Mouse (Mus musculus): ENCODE results near the gene Qpct. TPM values are rescaled to one million over a fixed set of nuclear protein-coding genes. Genes with fewer than 3 reads are reported as not detected.

The Qpct gene
- 26.1 and 27.1 TPM in 2 replicates for polyA plus RNA-seq (2015; fragmentation: Nextera tagmentation; extraction: Ambion mirVana)

GRCm38 (mm10) chr17:79051606-79052005 lies at the start of gene Qpct:
Gene Qpct (plus strand): TSS chr17:79051906.
- H3K4me3 ChIP-seq (ENCODE audit: low read depth, low read length) = peak within 1 kb of the TSS; percentile 51
- ATAC-seq (no peak), DNase-seq (ENCODE audit: low spot score) (no peak)
- no peak within 1 kb of the TSS for H3K9ac ChIP-seq (replicated peaks; ENCODE audit: low read depth)
- no peaks in the 10 kb centered on the region for H3K9me3 ChIP-seq (ENCODE audit: low read length)
- no peaks in the 10 kb centered on the region; the same call in 1 of the 2 replicates for H3K4me1 ChIP-seq (ENCODE audit: insufficient read depth, low read depth, low read length)
- no peak within 1 kb of the TSS for H3K27ac ChIP-seq (ENCODE audit: low read length)
- H3K4me2 ChIP-seq (replicated peaks; ENCODE audit: low read depth, low read length) = peak within 1 kb of the TSS; percentile 96
- TF ChIP-seq EP300 (IDR thresholded peaks at IDR 0.05) = no peak
- no peak for TF ChIP-seq CTCF (IDR thresholded peaks at IDR 0.05)
- no peaks in the 10 kb centered on the region for H3K36me3 ChIP-seq (ENCODE audit: insufficient read depth, low read length)
- WGBS = 65% methylated on average over 4 of the region's 4 CpGs
- no peaks in the 10 kb centered on the region for H3K27me3 ChIP-seq (replicated peaks; ENCODE audit: insufficient read depth, low read length)

GRCm38 (mm10) chr17:79013625-79014024 lies 38.1 kb upstream of the Qpct start:
- Histone ChIP-seq H3K27me3 (replicated peaks; ENCODE audit: insufficient read depth, low read length) (no peaks in the 10 kb centered on the region), H3K27ac (ENCODE audit: low read length) (no peak overlapping the region), H3K4me3 (ENCODE audit: low read depth, low read length) (no peak overlapping the region), H3K4me2 (replicated peaks; ENCODE audit: low read depth, low read length) (no peak overlapping the region), H3K9me3 (ENCODE audit: low read length) (no peaks in the 10 kb centered on the region), H3K9ac (replicated peaks; ENCODE audit: low read depth) (no peak overlapping the region), H3K4me1 (ENCODE audit: insufficient read depth, low read depth, low read length) (peaks cover 7% of the 10 kb centered on the region; the same call in 1 of the 2 replicates), H3K36me3 (ENCODE audit: insufficient read depth, low read length) (no peaks in the 10 kb centered on the region; the same call in 1 of the 2 replicates)
- 63% methylated on average over 2 of the region's 2 CpGs for WGBS
- no peak for DNase-seq (ENCODE audit: low spot score)
- TF ChIP-seq EP300 (IDR thresholded peaks at IDR 0.05) = no peak
- ATAC-seq = no peak

GRCm38 (mm10) chr17:79014911-79015685 lies 36.6 kb upstream of the Qpct start:
- Histone ChIP-seq H3K9ac (replicated peaks; ENCODE audit: low read depth) (no peak overlapping the region), H3K9me3 (ENCODE audit: low read length) (no peaks in the 10 kb centered on the region), H3K27ac (ENCODE audit: low read length) (no peak overlapping the region), H3K27me3 (replicated peaks; ENCODE audit: insufficient read depth, low read length) (no peaks in the 10 kb centered on the region), H3K4me3 (ENCODE audit: low read depth, low read length) (no peak overlapping the region), H3K4me1 (ENCODE audit: insufficient read depth, low read depth, low read length) (peaks cover 11% of the 10 kb centered on the region; the same call in 1 of the 2 replicates), H3K36me3 (ENCODE audit: insufficient read depth, low read length) (no peaks in the 10 kb centered on the region; the same call in 1 of the 2 replicates), H3K4me2 (replicated peaks; ENCODE audit: low read depth, low read length) (no peak overlapping the region)
- WGBS = 62% methylated on average over 2 of the region's 2 CpGs
- ATAC-seq (no peak), DNase-seq (ENCODE audit: low spot score) (no peak)
- TF ChIP-seq CTCF (IDR thresholded peaks at IDR 0.05) (no peak), EP300 (IDR thresholded peaks at IDR 0.05) (no peak)

- Histone ChIP-seq H3K4me1 (ENCODE audit: insufficient read depth, low read depth, low read length) (peaks cover 11% of the 10 kb centered on the region; the same call in 1 of the 2 replicates), H3K36me3 (ENCODE audit: insufficient read depth, low read length) (no peaks in the 10 kb centered on the region; the same call in 1 of the 2 replicates), H3K4me2 (replicated peaks; ENCODE audit: low read depth, low read length) (no peak overlapping the region), H3K27ac (ENCODE audit: low read length) (no peak overlapping the region), H3K9ac (replicated peaks; ENCODE audit: low read depth) (no peak overlapping the region), H3K9me3 (ENCODE audit: low read length) (no peaks in the 10 kb centered on the region), H3K4me3 (ENCODE audit: low read depth, low read length) (no peak overlapping the region), H3K27me3 (replicated peaks; ENCODE audit: insufficient read depth, low read length) (no peaks in the 10 kb centered on the region)
- WGBS = 61% methylated on average over 10 of the region's 10 CpGs
- TF ChIP-seq EP300 (IDR thresholded peaks at IDR 0.05) (no peak), CTCF (IDR thresholded peaks at IDR 0.05) (no peak)
- DNase-seq (ENCODE audit: low spot score) (no peak), ATAC-seq (no peak)
Observed at GRCm38 (mm10) chr17:79015831-79016230, 35.9 kb upstream of the Qpct start.

- Histone ChIP-seq H3K4me1 (ENCODE audit: insufficient read depth, low read depth, low read length) (peaks cover 11% of the 10 kb centered on the region; the same call in 1 of the 2 replicates), H3K9ac (replicated peaks; ENCODE audit: low read depth) (no peak overlapping the region), H3K4me2 (replicated peaks; ENCODE audit: low read depth, low read length) (peak overlapping the region; percentile 93; the same call in 1 of the 2 replicates), H3K27ac (ENCODE audit: low read length) (no peak overlapping the region), H3K9me3 (ENCODE audit: low read length) (no peaks in the 10 kb centered on the region), H3K27me3 (replicated peaks; ENCODE audit: insufficient read depth, low read length) (no peaks in the 10 kb centered on the region), H3K36me3 (ENCODE audit: insufficient read depth, low read length) (no peaks in the 10 kb centered on the region), H3K4me3 (ENCODE audit: low read depth, low read length) (no peak overlapping the region)
- no peak for ATAC-seq
- 35% methylated on average over 9 of the region's 9 CpGs for WGBS
- no peak for TF ChIP-seq EP300 (IDR thresholded peaks at IDR 0.05)
- TF ChIP-seq CTCF (IDR thresholded peaks at IDR 0.05) = no peak
- DNase-seq (ENCODE audit: low spot score) = peak; percentile 23
Observed at GRCm38 (mm10) chr17:79018422-79018821, 33.3 kb upstream of the Qpct start.

GRCm38 (mm10) chr17:79019726-79020207 lies 31.9 kb upstream of the Qpct start:
- DNase-seq (ENCODE audit: low spot score) (peak; percentile 32), ATAC-seq (no peak)
- TF ChIP-seq CTCF (IDR thresholded peaks at IDR 0.05) (no peak), EP300 (IDR thresholded peaks at IDR 0.05) (no peak)
- Histone ChIP-seq H3K4me3 (ENCODE audit: low read depth, low read length) (peak overlapping the region; percentile 73), H3K4me2 (replicated peaks; ENCODE audit: low read depth, low read length) (peak overlapping the region; percentile 93), H3K27ac (ENCODE audit: low read length) (peak overlapping the region; percentile 89), H3K9me3 (ENCODE audit: low read length) (no peaks in the 10 kb centered on the region), H3K36me3 (ENCODE audit: insufficient read depth, low read length) (no peaks in the 10 kb centered on the region), H3K27me3 (replicated peaks; ENCODE audit: insufficient read depth, low read length) (no peaks in the 10 kb centered on the region), H3K9ac (replicated peaks; ENCODE audit: low read depth) (peak overlapping the region; percentile 82), H3K4me1 (ENCODE audit: insufficient read depth, low read depth, low read length) (peaks cover 11% of the 10 kb centered on the region; the same call in 1 of the 2 replicates)
- 1% methylated on average over 18 of the region's 18 CpGs for WGBS
